Mouse (Mus musculus): ENCODE results near the gene Aurkb.

- no peak for TF ChIP-seq GATA1 (IDR thresholded peaks at IDR 0.05; ENCODE audit: low read length)
- TF ChIP-seq TAL1 (IDR thresholded peaks at IDR 0.05; ENCODE audit: low read length): no peak
Observed at GRCm38 (mm10) chr11:69088103-69088855, 42.8 kb downstream of the Aurkb start, which contains the start of gene Vamp2.

Data from erythroblast, embryonic 14.5 days (primary cell).